In genomic region chr4:151861806-151862739, GRCm38 (mm10) we compare ENCODE assay signal across 8 mouse cellular contexts. TPM values are rescaled to one million over a fixed set of nuclear protein-coding genes. Genes with fewer than 3 reads are reported as not detected.
DNase-seq lines count a peak whose midpoint lies in the region; ATAC-seq and TF ChIP-seq lines count a peak whose summit lies in the region.

TSS of gene Camta1 (minus strand) at chr4:151861876.

- peak within 1 kb of the TSS; percentile 78 for H3K27ac ChIP-seq in cortical plate, adult 2 months (ENCODE audit: insufficient read depth, low read length)

- peaks cover 16% of the 10 kb centered on the region for H3K36me3 ChIP-seq in megakaryocyte, embryonic 14.5 days (replicated peaks; ENCODE audit: low read length)

- peak within 1 kb of the TSS; percentile 47 for H3K4me3 ChIP-seq in cortical plate, adult 2 months (ENCODE audit: insufficient read depth, low read length)
- H3K4me3 ChIP-seq in megakaryocyte, embryonic 14.5 days (replicated peaks): peak within 1 kb of the TSS; percentile 97

- peak; percentile 9; the same call in 1 of the 2 replicates for TF ChIP-seq POLR2A in cortical plate, adult 2 months (IDR thresholded peaks at IDR 0.05; ENCODE audit: extremely low read depth, insufficient read depth, low read length)

- no peak for TF ChIP-seq CTCF in cortical plate, adult 2 months (IDR thresholded peaks at IDR 0.05; ENCODE audit: extremely low read depth, insufficient read depth, low read length)

- DNase-seq in gastrocnemius, adult 8-10 months (ENCODE audit: low spot score in 2 of 2): peak; percentile 99
- DNase-seq in hindlimb bud, embryonic 11.5 days (ENCODE audit: extremely low spot score, low read depth, low spot score): peak; percentile 99
- DNase-seq in left cerebral cortex, adult 8-10 months (ENCODE audit: low spot score in 2 of 2): peak; percentile 99 to 100
- peak; percentile 100 for DNase-seq in right cerebral cortex, postnatal 10 days (ENCODE audit: low spot score in 2 of 2)
- peak; percentile 99 for DNase-seq in urinary bladder, postnatal 25 days (ENCODE audit: low spot score)

- H3K4me1 ChIP-seq in cortical plate, adult 2 months (ENCODE audit: control insufficient read depth, insufficient read depth, low read length): peaks cover 2% of the 10 kb centered on the region; the same call in 1 of the 2 replicates
- H3K4me1 ChIP-seq in megakaryocyte, embryonic 14.5 days: peaks cover 60% of the 10 kb centered on the region

- peak; percentile 87 for ATAC-seq in activated CD4-positive, CD25-positive, alpha-beta regulatory T cell, adult 4 months

- no peaks in the 10 kb centered on the region for H3K9me3 ChIP-seq in megakaryocyte, embryonic 14.5 days

- peaks cover 10% of the 10 kb centered on the region for H3K27me3 ChIP-seq in megakaryocyte, embryonic 14.5 days (replicated peaks)

RNA-seq across cellular contexts. Expression of gene Camta1, which starts in this region (rescaled TPM):
- polyA plus RNA-seq in activated CD4-positive, CD25-positive, alpha-beta regulatory T cell, adult 4 months (2017; shearing (Covaris generic)): 10 to 100 TPM; 45.5 to 49.5 TPM
- polyA plus RNA-seq in cortical plate, adult 2 months (2012; rRNA removed): 111 and 112 TPM in 2 replicates
- total RNA-seq in gastrocnemius, adult 8-10 months (2022): 100 to 1,000 TPM in 2 of 4 experiments, 10 to 100 TPM in 2; 79.5 to 115 (median 98.3) TPM
- total RNA-seq in left cerebral cortex, adult 8-10 months (2022): 100 to 1,000 TPM; 236 to 263 (median 255) TPM
- 3.2 and 13.4 TPM in 2 replicates for polyA plus RNA-seq in megakaryocyte, embryonic 14.5 days (2012; ENCODE audit: insufficient read depth, low replicate concordance)

Comparison
In these comparisons a context has a peak if more than half of its experiments do, and no peak if none do; other contexts are left out.
1. Peak in every context shown above with its lines: DNase-seq, ATAC-seq, H3K4me3 ChIP-seq and H3K27ac ChIP-seq.